Mouse (Mus musculus): ENCODE data around the gene Fbrsl1. TPM values are rescaled to one million over a fixed set of nuclear protein-coding genes. Genes with fewer than 3 reads are reported as not detected.

The Fbrsl1 gene
- total and polyA plus RNA-seq, 3 experiments = 39.3 to 51.8 (median 47.0) TPM

DNA sequence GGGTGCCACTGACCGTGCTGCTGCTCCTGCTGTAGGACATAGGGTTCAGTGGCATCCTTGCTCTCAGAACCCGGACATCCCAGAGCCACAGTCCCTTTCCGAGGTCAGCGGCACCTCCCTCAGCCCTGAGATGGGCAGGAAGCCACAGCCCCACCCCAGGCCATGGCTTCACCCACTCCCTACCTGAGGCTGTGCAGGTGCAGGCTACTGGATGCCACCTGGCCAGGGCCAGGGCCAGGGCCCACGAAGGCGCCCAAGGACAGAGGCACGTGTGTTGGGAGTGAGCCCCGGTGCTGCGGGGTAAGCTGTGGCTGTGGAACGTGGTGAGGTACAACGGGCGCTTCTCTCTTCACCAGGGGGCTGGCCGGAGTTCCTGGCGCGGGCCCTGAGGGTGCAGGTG lies 69.2 kb downstream of the Fbrsl1 start:
- no peak overlapping the region for H3K27ac ChIP-seq
- H3K79me2 ChIP-seq (replicated peaks; ENCODE audit: control insufficient read depth, insufficient read depth, low read length) = no peaks in the 10 kb centered on the region
- TF ChIP-seq POLR2A (IDR thresholded peaks at IDR 0.05; ENCODE audit: insufficient read depth, low read depth, low read length) (no peak), CTCF (IDR thresholded peaks at IDR 0.05) (no peak), EP300 (IDR thresholded peaks at IDR 0.05; ENCODE audit: insufficient read depth, low read depth, low read length) (no peak)
- no peaks in the 10 kb centered on the region for H3K4me1 ChIP-seq (ENCODE audit: control insufficient read depth, insufficient read depth, low read length)
- no peak for DNase-seq
- intact Hi-C loops (cut with DNase I) = loop anchor here (5.0 kb wide), 2 partner anchors 48 to 258 kb away; no protein-coding TSS in a partner anchor
- no peaks in the 10 kb centered on the region for H3K27me3 ChIP-seq (ENCODE audit: control insufficient read depth, insufficient read depth, low read length)
- no peak overlapping the region for H3K4me3 ChIP-seq
- WGBS = 87% methylated on average over 15 of the region's 15 CpGs
- H3K9ac ChIP-seq (ENCODE audit: low read depth, low read length) = no peak overlapping the region
- H3K36me3 ChIP-seq (ENCODE audit: control insufficient read depth, insufficient read depth, low read length) = no peaks in the 10 kb centered on the region

DNA sequence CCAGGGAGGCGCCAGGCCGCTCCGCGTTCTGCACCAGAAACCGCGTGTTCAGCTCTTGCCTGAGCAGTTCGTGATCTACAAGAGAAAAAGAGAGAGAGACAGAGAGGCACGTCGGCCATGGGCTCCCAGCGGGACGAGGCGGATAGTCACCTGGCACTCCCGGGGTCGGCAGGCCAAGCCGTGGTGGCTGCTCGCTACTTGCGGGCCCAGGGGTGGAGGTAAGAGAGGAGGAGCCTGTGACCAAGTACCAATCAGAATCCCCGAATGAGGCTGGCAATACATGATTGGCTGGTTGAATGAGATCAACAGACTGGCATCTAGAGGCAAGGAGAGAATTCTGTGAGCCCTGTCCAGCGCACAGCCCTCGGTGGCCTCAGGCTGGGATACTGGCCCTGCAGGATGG lies 70.1 kb downstream of the Fbrsl1 start:
- no peak overlapping the region for H3K27ac ChIP-seq
- H3K9ac ChIP-seq (ENCODE audit: low read depth, low read length) = no peak overlapping the region
- H3K36me3 ChIP-seq (ENCODE audit: control insufficient read depth, insufficient read depth, low read length) = no peaks in the 10 kb centered on the region
- H3K4me3 ChIP-seq = no peak overlapping the region
- no peak for DNase-seq
- intact Hi-C loops (cut with DNase I) = loop anchor here (5.0 kb wide), 2 partner anchors 49 to 259 kb away; no protein-coding TSS in a partner anchor
- TF ChIP-seq POLR2A (IDR thresholded peaks at IDR 0.05; ENCODE audit: insufficient read depth, low read depth, low read length) = no peak
- TF ChIP-seq EP300 (IDR thresholded peaks at IDR 0.05; ENCODE audit: insufficient read depth, low read depth, low read length) = no peak
- TF ChIP-seq CTCF (IDR thresholded peaks at IDR 0.05) = no peak
- H3K27me3 ChIP-seq (ENCODE audit: control insufficient read depth, insufficient read depth, low read length) = no peaks in the 10 kb centered on the region
- WGBS = 64% methylated on average over 20 of the region's 20 CpGs
- H3K79me2 ChIP-seq (replicated peaks; ENCODE audit: control insufficient read depth, insufficient read depth, low read length) = no peaks in the 10 kb centered on the region
- H3K4me1 ChIP-seq (ENCODE audit: control insufficient read depth, insufficient read depth, low read length) = no peaks in the 10 kb centered on the region

DNA sequence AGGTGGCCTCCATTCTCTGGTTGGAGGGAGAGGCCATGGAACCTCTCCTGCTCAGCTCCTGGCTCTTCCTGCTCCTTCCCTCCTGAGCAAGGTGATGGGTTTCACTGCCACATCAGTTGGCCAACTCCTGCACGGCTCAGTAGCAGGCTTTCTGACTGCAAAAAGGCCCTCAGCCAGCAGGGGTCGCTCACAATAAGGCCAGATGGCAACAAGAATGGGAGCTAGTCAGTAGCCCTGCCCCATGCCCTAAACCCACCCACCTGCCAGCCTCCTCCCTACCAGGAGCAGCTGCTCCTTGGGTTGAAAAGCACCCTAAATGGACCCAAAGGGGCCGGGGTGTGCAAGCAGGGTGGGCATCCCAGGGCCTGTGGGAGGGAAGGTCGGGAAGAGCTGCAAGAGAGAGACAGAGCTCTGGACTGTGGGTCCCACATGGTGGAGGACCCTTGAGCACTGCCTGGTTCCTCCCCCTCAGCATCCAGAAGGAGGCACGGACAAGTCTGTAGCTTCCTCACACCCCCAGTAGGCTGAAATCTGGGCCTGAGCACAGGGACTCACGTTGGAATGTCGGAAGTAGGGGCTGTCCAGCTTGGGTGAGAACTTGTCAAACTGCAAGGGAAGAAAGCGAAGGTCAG lies 71.4 kb downstream of the Fbrsl1 start:
- Histone ChIP-seq H3K4me1 (ENCODE audit: control insufficient read depth, insufficient read depth, low read length) (no peaks in the 10 kb centered on the region), H3K9ac (ENCODE audit: low read depth, low read length) (no peak overlapping the region), H3K36me3 (ENCODE audit: control insufficient read depth, insufficient read depth, low read length) (no peaks in the 10 kb centered on the region), H3K27me3 (ENCODE audit: control insufficient read depth, insufficient read depth, low read length) (no peaks in the 10 kb centered on the region), H3K4me3 (no peak overlapping the region), H3K27ac (no peak overlapping the region), H3K79me2 (replicated peaks; ENCODE audit: control insufficient read depth, insufficient read depth, low read length) (no peaks in the 10 kb centered on the region)
- WGBS = 61% methylated on average over 8 of the region's 8 CpGs
- DNase-seq = peak; percentile 55 to 79
- TF ChIP-seq EP300 (IDR thresholded peaks at IDR 0.05; ENCODE audit: insufficient read depth, low read depth, low read length) (no peak), CTCF (IDR thresholded peaks at IDR 0.05) (peak; percentile 79)
- intact Hi-C loops (cut with DNase I) = loop anchor here (5.0 kb wide), 2 partner anchors 50 to 260 kb away; no protein-coding TSS in a partner anchor

DNA sequence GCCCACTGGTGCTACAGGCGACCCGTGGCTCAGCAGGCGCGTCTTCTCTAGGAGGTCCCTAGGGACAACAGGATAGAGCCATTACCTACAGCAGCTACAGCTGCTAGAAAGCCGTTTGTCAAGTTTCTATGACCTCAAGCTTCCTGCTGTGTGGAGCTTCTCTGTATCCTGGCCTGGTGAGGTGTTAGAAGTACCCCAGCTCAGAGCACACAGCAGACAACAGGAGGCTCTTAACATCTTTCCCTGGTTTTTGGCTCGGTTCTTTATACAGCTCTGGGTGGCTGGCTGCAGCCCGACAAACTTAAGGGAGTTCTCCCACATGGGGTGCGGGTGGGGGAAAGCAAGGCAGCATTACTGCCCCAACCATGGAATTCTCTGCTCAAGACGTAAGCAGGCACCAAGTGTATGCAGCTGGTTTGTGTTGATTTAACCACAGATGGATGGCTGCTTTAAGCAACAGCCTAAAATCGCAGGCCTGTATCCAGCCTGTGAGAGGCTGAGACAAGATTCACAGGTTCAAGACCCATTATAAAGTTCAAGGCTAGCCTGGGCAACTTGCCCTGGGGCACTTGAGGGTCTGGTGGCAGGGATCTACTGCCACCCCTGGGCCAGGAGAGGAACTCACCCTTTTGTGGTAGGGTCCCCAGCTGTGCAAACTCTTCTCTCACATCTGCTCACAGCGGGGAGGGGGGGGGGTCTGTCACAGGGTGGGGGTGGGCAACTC lies 84.3 kb downstream of the Fbrsl1 start:
- no peak for DNase-seq
- H3K27me3 ChIP-seq (ENCODE audit: control insufficient read depth, insufficient read depth, low read length) = no peaks in the 10 kb centered on the region
- 62% methylated on average over 11 of the region's 11 CpGs for WGBS
- intact Hi-C loops (cut with DNase I) = no loop called here
- H3K4me1 ChIP-seq (ENCODE audit: control insufficient read depth, insufficient read depth, low read length) = no peaks in the 10 kb centered on the region
- H3K4me3 ChIP-seq = peak overlapping the region; percentile 52
- H3K36me3 ChIP-seq (ENCODE audit: control insufficient read depth, insufficient read depth, low read length) = no peaks in the 10 kb centered on the region
- no peak overlapping the region for H3K27ac ChIP-seq
- H3K79me2 ChIP-seq (replicated peaks; ENCODE audit: control insufficient read depth, insufficient read depth, low read length) = no peaks in the 10 kb centered on the region
- TF ChIP-seq EP300 (IDR thresholded peaks at IDR 0.05; ENCODE audit: insufficient read depth, low read depth, low read length) = no peak
- TF ChIP-seq POLR2A (IDR thresholded peaks at IDR 0.05; ENCODE audit: insufficient read depth, low read depth, low read length) = no peak
- peak; percentile 24; the same call in 1 of the 2 replicates for TF ChIP-seq CTCF (IDR thresholded peaks at IDR 0.05)
- peak overlapping the region; percentile 75 for H3K9ac ChIP-seq (ENCODE audit: low read depth, low read length)

DNA sequence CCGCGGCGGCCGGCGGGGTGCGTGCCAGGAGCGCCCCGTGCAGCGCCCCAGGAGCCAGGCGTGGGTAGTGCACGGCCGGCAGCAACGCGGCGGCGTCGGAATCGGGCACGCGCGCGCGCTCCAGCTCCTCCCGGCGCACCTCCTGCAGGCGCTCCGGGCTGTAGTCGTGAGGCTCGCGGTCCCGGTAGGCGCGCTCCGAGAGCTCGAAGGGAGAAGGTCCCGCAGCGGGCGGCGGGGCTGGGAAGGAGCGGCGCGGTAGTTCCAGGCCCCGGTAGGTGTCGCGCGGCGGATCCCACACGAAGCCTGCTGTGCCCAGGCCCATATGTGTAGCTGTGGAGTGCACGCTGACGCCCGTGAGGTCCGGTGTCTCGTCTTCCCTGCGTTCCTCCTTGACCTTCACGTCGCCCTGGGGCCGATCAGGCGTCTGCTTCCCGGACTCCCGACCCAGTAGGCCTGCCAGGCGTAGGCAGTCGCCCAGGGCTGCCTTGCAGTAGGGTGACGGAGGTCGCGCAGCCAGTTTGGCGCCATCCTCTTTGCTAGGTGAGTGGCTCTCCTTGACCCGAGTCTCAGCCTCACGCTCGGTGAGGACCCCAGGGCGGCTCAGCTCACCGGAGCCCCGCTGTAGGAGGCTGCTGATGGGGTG lies 85.0 kb downstream of the Fbrsl1 start:
- Histone ChIP-seq H3K27ac (peak overlapping the region; percentile 41; the same call in 1 of the 2 replicates), H3K4me1 (ENCODE audit: control insufficient read depth, insufficient read depth, low read length) (no peaks in the 10 kb centered on the region), H3K4me3 (peak overlapping the region; percentile 52), H3K9ac (ENCODE audit: low read depth, low read length) (peak overlapping the region; percentile 75), H3K36me3 (ENCODE audit: control insufficient read depth, insufficient read depth, low read length) (no peaks in the 10 kb centered on the region), H3K79me2 (replicated peaks; ENCODE audit: control insufficient read depth, insufficient read depth, low read length) (no peaks in the 10 kb centered on the region), H3K27me3 (ENCODE audit: control insufficient read depth, insufficient read depth, low read length) (no peaks in the 10 kb centered on the region)
- peak; percentile 81 to 82 for DNase-seq
- TF ChIP-seq POLR2A (IDR thresholded peaks at IDR 0.05; ENCODE audit: insufficient read depth, low read depth, low read length) (no peak), CTCF (IDR thresholded peaks at IDR 0.05) (peak; percentile 82)
- WGBS = 8% methylated on average over 66 of the region's 72 CpGs
- intact Hi-C loops (cut with DNase I) = no loop called here

DNA sequence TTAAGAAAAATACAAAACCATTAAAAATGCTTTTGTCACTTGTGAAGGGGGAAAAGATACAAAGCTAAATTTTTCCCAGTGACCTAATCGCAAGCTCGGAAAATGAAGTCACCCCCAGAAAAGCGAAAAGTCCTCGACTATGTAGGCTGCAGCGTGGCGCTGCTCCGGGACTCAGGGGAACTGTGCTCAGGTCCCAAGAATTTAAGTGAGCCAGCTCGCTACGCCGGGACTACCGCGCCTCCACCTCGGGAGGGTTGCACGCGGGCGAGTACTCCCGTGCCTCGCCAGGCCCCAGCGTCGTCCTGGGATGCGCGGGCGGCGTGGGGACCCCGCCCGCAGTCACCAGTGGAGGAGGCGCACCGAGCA lies 85.5 kb downstream of the Fbrsl1 start:
- H3K27ac ChIP-seq = no peak overlapping the region; the same call in 1 of the 2 replicates
- H3K36me3 ChIP-seq (ENCODE audit: control insufficient read depth, insufficient read depth, low read length) = no peaks in the 10 kb centered on the region
- 8% methylated on average over 24 of the region's 28 CpGs for WGBS
- DNase-seq = no peak
- peak overlapping the region; percentile 52 for H3K4me3 ChIP-seq
- intact Hi-C loops (cut with DNase I) = no loop called here
- TF ChIP-seq EP300 (IDR thresholded peaks at IDR 0.05; ENCODE audit: insufficient read depth, low read depth, low read length) (no peak), POLR2A (IDR thresholded peaks at IDR 0.05; ENCODE audit: insufficient read depth, low read depth, low read length) (no peak), CTCF (IDR thresholded peaks at IDR 0.05) (no peak)
- no peaks in the 10 kb centered on the region for H3K4me1 ChIP-seq (ENCODE audit: control insufficient read depth, insufficient read depth, low read length)
- no peaks in the 10 kb centered on the region for H3K27me3 ChIP-seq (ENCODE audit: control insufficient read depth, insufficient read depth, low read length)
- peak overlapping the region; percentile 75 for H3K9ac ChIP-seq (ENCODE audit: low read depth, low read length)
- no peaks in the 10 kb centered on the region for H3K79me2 ChIP-seq (replicated peaks; ENCODE audit: control insufficient read depth, insufficient read depth, low read length)

Measured in heart, adult 2 months (tissue).